Mouse (Mus musculus): ENCODE measurements around the gene Plxnd1. TPM values are rescaled to one million over a fixed set of nuclear protein-coding genes. Genes with fewer than 3 reads are reported as not detected.

The Plxnd1 gene
- polyA plus RNA-seq, 1 experiment from 2014 or later: 9.6 TPM

GRCm38 (mm10) chr6:115927292-115928242 lies 67.2 kb downstream of the Plxnd1 start:
- Histone ChIP-seq H3K9me3 (ENCODE audit: control insufficient read depth) (no peaks in the 10 kb centered on the region), H3K27ac (ENCODE audit: low read depth, low read length) (no peak overlapping the region), H3K4me1 (replicated peaks; ENCODE audit: control insufficient read depth, insufficient read depth, low read length) (no peaks in the 10 kb centered on the region), H3K9ac (ENCODE audit: low read depth, low read length) (no peak overlapping the region), H3K4me3 (ENCODE audit: low read depth, low read length) (no peak overlapping the region), H3K4me2 (replicated peaks; ENCODE audit: low read depth) (no peak overlapping the region), H3K36me3 (ENCODE audit: control insufficient read depth, insufficient read depth) (no peaks in the 10 kb centered on the region), H3K27me3 (replicated peaks; ENCODE audit: control insufficient read depth, insufficient read depth, low read length) (no peaks in the 10 kb centered on the region)
- 76% methylated on average over 10 of the region's 10 CpGs for WGBS
- no peak for ATAC-seq
- TF ChIP-seq CTCF (IDR thresholded peaks at IDR 0.05; ENCODE audit: low read depth): no peak

DNA sequence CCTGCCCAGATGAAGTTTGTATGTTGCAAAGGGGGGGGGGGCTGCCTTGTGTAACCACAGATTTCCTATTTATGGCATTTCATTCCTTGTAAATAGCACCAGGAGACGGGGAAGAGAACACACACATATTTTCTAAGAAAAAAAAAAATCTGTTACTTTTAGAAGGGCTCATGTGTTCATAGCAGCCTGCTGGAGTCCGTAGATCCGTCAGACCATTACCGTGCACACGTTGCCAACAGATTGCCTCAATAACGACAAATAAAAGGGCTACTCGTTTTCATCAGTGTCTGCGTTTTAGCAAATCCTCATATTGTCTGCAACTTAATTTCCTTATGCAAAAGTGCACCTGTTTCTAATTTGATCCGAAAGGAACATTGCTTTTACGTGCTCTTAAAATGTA lies 68.4 kb downstream of the Plxnd1 start:
- Histone ChIP-seq H3K36me3 (ENCODE audit: control insufficient read depth, insufficient read depth) (no peaks in the 10 kb centered on the region), H3K4me3 (ENCODE audit: low read depth, low read length) (no peak overlapping the region), H3K4me1 (replicated peaks; ENCODE audit: control insufficient read depth, insufficient read depth, low read length) (no peaks in the 10 kb centered on the region), H3K27ac (ENCODE audit: low read depth, low read length) (no peak overlapping the region), H3K4me2 (replicated peaks; ENCODE audit: low read depth) (no peak overlapping the region), H3K27me3 (replicated peaks; ENCODE audit: control insufficient read depth, insufficient read depth, low read length) (no peaks in the 10 kb centered on the region), H3K9ac (ENCODE audit: low read depth, low read length) (no peak overlapping the region), H3K9me3 (ENCODE audit: control insufficient read depth) (no peaks in the 10 kb centered on the region)
- ATAC-seq: no peak
- no peak for TF ChIP-seq CTCF (IDR thresholded peaks at IDR 0.05; ENCODE audit: low read depth)
- WGBS: 81% methylated on average over 10 of the region's 10 CpGs

DNA sequence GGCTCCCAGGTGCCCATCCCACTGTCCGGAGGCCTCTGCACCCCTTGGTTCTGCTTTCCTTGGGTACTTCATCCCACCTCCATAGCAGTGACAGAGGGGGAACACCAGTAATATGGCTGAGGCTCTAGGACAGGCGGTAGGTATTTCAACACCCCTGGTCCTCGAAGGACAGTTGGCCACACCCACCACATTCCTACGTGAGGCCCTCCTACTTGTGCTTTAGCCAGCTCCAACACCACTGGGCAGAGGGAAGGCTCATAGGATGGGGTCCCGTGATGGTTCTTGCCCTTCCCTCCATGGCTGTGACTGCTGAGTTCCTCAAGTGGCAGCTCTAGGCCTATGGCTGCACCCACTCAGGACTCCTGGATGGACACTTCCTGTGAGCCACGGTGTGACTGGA lies 70.0 kb downstream of the Plxnd1 start:
- no peak for TF ChIP-seq CTCF (IDR thresholded peaks at IDR 0.05; ENCODE audit: low read depth)
- H3K4me2 ChIP-seq (replicated peaks; ENCODE audit: low read depth): no peak overlapping the region
- no peaks in the 10 kb centered on the region for H3K27me3 ChIP-seq (replicated peaks; ENCODE audit: control insufficient read depth, insufficient read depth, low read length)
- no peaks in the 10 kb centered on the region for H3K4me1 ChIP-seq (replicated peaks; ENCODE audit: control insufficient read depth, insufficient read depth, low read length)
- no peak overlapping the region for H3K4me3 ChIP-seq (ENCODE audit: low read depth, low read length)
- H3K27ac ChIP-seq (ENCODE audit: low read depth, low read length): no peak overlapping the region
- WGBS: 34% methylated on average over 6 of the region's 6 CpGs
- no peaks in the 10 kb centered on the region for H3K36me3 ChIP-seq (ENCODE audit: control insufficient read depth, insufficient read depth)
- no peaks in the 10 kb centered on the region for H3K9me3 ChIP-seq (ENCODE audit: control insufficient read depth)
- no peak; the same call in 1 of the 2 replicates for ATAC-seq
- no peak overlapping the region for H3K9ac ChIP-seq (ENCODE audit: low read depth, low read length)

DNA sequence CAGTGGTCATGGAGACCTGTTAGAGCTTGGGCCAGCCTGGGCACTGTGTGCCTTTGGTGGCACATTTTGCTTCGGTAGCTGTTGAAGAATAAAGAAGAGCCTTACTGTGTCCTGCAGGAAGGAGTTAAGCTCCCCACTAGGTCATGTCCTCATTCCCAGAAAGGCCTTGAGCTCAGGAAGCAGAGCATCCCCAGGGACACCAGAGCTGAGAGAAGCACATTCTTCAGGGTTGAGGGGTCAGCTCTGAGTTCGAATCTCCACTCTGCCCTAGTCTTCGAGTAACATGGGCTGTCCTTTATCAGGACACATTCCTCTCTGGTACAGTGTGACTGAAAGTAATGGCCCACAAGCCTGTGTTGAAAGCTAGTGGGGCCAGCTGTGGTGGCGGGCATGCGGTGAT lies 74.9 kb downstream of the Plxnd1 start:
- no peaks in the 10 kb centered on the region for H3K4me1 ChIP-seq (replicated peaks; ENCODE audit: control insufficient read depth, insufficient read depth, low read length)
- WGBS: 95% methylated on average over 5 of the region's 5 CpGs
- no peak overlapping the region for H3K4me2 ChIP-seq (replicated peaks; ENCODE audit: low read depth)
- no peak for TF ChIP-seq CTCF (IDR thresholded peaks at IDR 0.05; ENCODE audit: low read depth)
- no peak overlapping the region for H3K4me3 ChIP-seq (ENCODE audit: low read depth, low read length)
- H3K9me3 ChIP-seq (ENCODE audit: control insufficient read depth): no peaks in the 10 kb centered on the region
- no peaks in the 10 kb centered on the region; the same call in 1 of the 2 replicates for H3K36me3 ChIP-seq (ENCODE audit: control insufficient read depth, insufficient read depth)
- no peak overlapping the region for H3K9ac ChIP-seq (ENCODE audit: low read depth, low read length)
- ATAC-seq: no peak
- no peak overlapping the region for H3K27ac ChIP-seq (ENCODE audit: low read depth, low read length)
- no peaks in the 10 kb centered on the region for H3K27me3 ChIP-seq (replicated peaks; ENCODE audit: control insufficient read depth, insufficient read depth, low read length)

DNA sequence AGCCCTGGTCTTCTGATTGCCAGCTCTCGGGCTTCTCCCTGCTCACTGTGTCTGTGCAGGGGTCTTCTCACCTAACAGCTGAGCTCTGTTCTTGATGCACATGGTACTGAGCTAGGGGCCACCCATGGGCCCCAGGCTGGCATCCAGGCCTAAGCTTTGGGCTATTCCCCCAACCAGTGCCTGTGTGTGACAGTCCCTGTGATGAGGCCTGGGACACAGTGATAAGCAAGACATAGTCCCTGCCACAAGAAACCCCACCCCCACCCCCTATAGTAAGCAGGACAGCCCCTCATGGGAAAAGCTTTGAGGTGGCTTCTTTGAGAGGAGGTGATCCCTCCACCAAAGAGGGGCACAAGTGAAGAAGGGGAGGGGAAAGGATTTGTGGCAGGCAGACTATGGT lies 76.2 kb downstream of the Plxnd1 start:
- no peak overlapping the region for H3K4me2 ChIP-seq (replicated peaks; ENCODE audit: low read depth)
- no peaks in the 10 kb centered on the region for H3K27me3 ChIP-seq (replicated peaks; ENCODE audit: control insufficient read depth, insufficient read depth, low read length)
- H3K9ac ChIP-seq (ENCODE audit: low read depth, low read length): no peak overlapping the region
- H3K4me1 ChIP-seq (replicated peaks; ENCODE audit: control insufficient read depth, insufficient read depth, low read length): no peaks in the 10 kb centered on the region
- TF ChIP-seq CTCF (IDR thresholded peaks at IDR 0.05; ENCODE audit: low read depth): no peak
- no peak overlapping the region for H3K27ac ChIP-seq (ENCODE audit: low read depth, low read length)
- H3K36me3 ChIP-seq (ENCODE audit: control insufficient read depth, insufficient read depth): no peaks in the 10 kb centered on the region; the same call in 1 of the 2 replicates
- ATAC-seq: no peak
- H3K4me3 ChIP-seq (ENCODE audit: low read depth, low read length): no peak overlapping the region
- WGBS: 100% methylated on average over 1 of the region's 1 CpGs
- no peaks in the 10 kb centered on the region for H3K9me3 ChIP-seq (ENCODE audit: control insufficient read depth)

DNA sequence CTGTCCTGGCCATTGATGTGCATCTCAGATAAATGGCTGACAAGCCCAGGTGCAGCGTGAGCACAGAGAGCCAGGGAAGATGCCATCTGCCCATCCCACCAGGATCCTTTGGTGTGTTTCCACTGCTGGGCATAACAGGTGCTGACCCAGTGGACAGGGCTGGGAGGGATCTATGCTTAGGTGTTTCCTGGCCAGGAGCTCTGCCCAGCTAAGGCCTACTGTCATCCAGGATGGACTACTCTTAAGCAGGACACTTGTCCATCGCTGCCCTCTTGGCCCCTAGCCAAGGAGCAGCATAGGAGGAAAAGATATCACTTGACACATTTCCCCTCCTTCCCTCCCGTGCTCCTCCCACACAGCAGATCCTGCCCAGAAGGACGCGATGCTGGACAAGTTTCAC lies 78.2 kb downstream of the Plxnd1 start:
- no peak for TF ChIP-seq CTCF (IDR thresholded peaks at IDR 0.05; ENCODE audit: low read depth)
- WGBS: 81% methylated on average over 5 of the region's 5 CpGs
- Histone ChIP-seq H3K4me2 (replicated peaks; ENCODE audit: low read depth) (no peak overlapping the region), H3K36me3 (ENCODE audit: control insufficient read depth, insufficient read depth) (no peaks in the 10 kb centered on the region; the same call in 1 of the 2 replicates), H3K27me3 (replicated peaks; ENCODE audit: control insufficient read depth, insufficient read depth, low read length) (no peaks in the 10 kb centered on the region), H3K27ac (ENCODE audit: low read depth, low read length) (no peak overlapping the region), H3K9me3 (ENCODE audit: control insufficient read depth) (no peaks in the 10 kb centered on the region), H3K9ac (ENCODE audit: low read depth, low read length) (no peak overlapping the region), H3K4me1 (replicated peaks; ENCODE audit: control insufficient read depth, insufficient read depth, low read length) (no peaks in the 10 kb centered on the region), H3K4me3 (ENCODE audit: low read depth, low read length) (no peak overlapping the region)
- no peak for ATAC-seq

Measured in intestine, postnatal 0 days (tissue).